Comparison of ENCODE assay signal across 22 mouse cellular contexts in the genomic region with DNA sequence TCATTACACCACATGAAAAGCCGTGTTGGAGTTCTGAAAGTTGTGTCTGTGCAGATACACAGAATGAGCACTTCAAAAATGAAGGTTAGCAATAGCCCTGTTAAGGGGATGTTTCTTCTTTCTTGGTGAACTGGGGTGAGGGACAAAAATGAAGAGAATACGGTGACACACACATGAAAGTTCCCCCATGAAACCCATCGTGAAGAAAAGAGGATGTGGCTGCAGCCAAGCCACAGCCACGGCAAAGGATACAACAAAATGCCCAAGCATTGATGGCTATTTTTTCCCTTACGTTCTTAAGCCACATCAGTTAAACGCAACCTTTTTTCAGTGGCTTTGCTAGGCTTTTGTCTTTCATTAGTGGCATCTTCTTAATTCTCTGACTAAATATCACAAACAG. TPM values are rescaled to one million over a fixed set of nuclear protein-coding genes. Genes with fewer than 3 reads are reported as not detected.
DNase-seq lines count a peak whose midpoint lies in the region; ATAC-seq lines count a peak whose summit lies in the region.
"Had no signal": no experiment of that assay in that cellular context is flagged by ENCODE, and none has a peak within 500 bp of the region (broad histone marks: within the 10 kb centered on the region; RNA-seq: fewer than 3 reads in every experiment).

No protein-coding gene starts in this region.

- peak; percentile 78 for ATAC-seq in monocyte, adult 5-6 weeks (replicated peaks; ENCODE audit: insufficient number of reproducible peaks, low FRiP score, low TSS enrichment, poor library complexity, severe bottlenecking)
- ATAC-seq in CD4-positive, CD25-positive, alpha-beta regulatory T cell, adult 4 months: no peak
- ATAC-seq: forebrain, embryonic 16.5 days; hindbrain, postnatal 0 days had no signal

- H3K4me3 ChIP-seq in macrophage (ENCODE audit: inconsistent target): no peak overlapping the region
- H3K4me3 ChIP-seq: embryonic facial prominence, embryonic 13.5 days; forebrain, embryonic 12.5 days; heart, embryonic 10.5 days; hindbrain, embryonic 13.5 days had no signal

- no peaks in the 10 kb centered on the region for H3K36me3 ChIP-seq in macrophage (ENCODE audit: inconsistent target)
- H3K36me3 ChIP-seq: forebrain, embryonic 12.5 days; hindbrain, embryonic 13.5 days had no signal

- peak overlapping the region; percentile 15 for H3K27ac ChIP-seq in macrophage
- H3K27ac ChIP-seq: embryonic facial prominence, embryonic 13.5 days; forebrain, embryonic 12.5 days; heart, embryonic 10.5 days; hindbrain, embryonic 13.5 days; hindbrain, postnatal 0 days had no signal

- peaks cover 10% of the 10 kb centered on the region; the same call in 1 of the 2 replicates for H3K79me2 ChIP-seq in macrophage (ENCODE audit: inconsistent target)

- WGBS in macrophage (ENCODE audit: missing documents): 2% methylated on average over 6 of the region's 6 CpGs

- DNase-seq in A20 (ENCODE audit: low read depth, low spot score): peak; percentile 55
- DNase-seq in c-Kit-positive CD71-negative TER-119-negative erythroid progenitor cells, embryonic 14.5 days (ENCODE audit: low read depth): peak; percentile 8
- DNase-seq in kidney, postnatal 14 days: no peak
- DNase-seq in MN1 (ENCODE audit: low spot score): no peak
- DNase-seq: adrenal gland, adult 2 months; adrenal gland, postnatal 25 days; B cell, adult 2 months; cerebellum, adult 11 months; cerebellum, adult 8-10 months; cerebellum, postnatal 14 days; gastrocnemius, postnatal 10 days; heart, postnatal 10 days; heart, postnatal 4 days had no signal

RNA-seq across cellular contexts. Expression of a gene that starts 57.2 kb away (rescaled TPM):
- total RNA-seq in macrophage (2018; cell fraction: chromatin; rRNA removed): 100 to 1,000 TPM in 5 of 26 experiments, 10 to 100 TPM in 21; 13.5 to 457 (median 52.4) TPM
- 100 to 1,000 TPM in 1 of 26 experiments, 10 to 100 TPM in 21, 1 to 10 TPM in 4; 6.8 to 101 (median 24.7) TPM for total RNA-seq in macrophage (2018; cell fraction: cytosol; rRNA removed)
- 100 to 1,000 TPM in 5 of 26 experiments, 10 to 100 TPM in 21; 14.4 to 325 (median 52.5) TPM for total RNA-seq in macrophage (2018; cell fraction: nucleus; rRNA removed)
- polyA plus RNA-seq in macrophage (2018): 16.8 to 28.0 TPM (median 26.0 TPM) in 3 replicates
- 0.10 to 1.5 TPM (median 0.75 TPM) in 3 replicates for total RNA-seq in monocyte, adult 5-6 weeks (2017)
- not detected for polyA plus RNA-seq in CD4-positive, CD25-positive, alpha-beta regulatory T cell, adult 4 months (2017; shearing (Covaris generic))

Comparison
In these comparisons a context has a peak if more than half of its experiments do, and no peak if none do; other contexts are left out.
1. DNase-seq: peak in A20 (single experiment) and c-Kit-positive CD71-negative TER-119-negative erythroid progenitor cells, embryonic 14.5 days (single experiment); none in kidney, postnatal 14 days (single experiment) and MN1 (single experiment).
2. RNA of a gene that starts 57.2 kb away (polyA plus RNA-seq): 16.8 to 28.0 TPM in macrophage; not detected in CD4-positive, CD25-positive, alpha-beta regulatory T cell, adult 4 months; every median in the first group is over 10 times any median in the second.